Mouse (Mus musculus): ENCODE measurements around the gene Bach2.

DNA sequence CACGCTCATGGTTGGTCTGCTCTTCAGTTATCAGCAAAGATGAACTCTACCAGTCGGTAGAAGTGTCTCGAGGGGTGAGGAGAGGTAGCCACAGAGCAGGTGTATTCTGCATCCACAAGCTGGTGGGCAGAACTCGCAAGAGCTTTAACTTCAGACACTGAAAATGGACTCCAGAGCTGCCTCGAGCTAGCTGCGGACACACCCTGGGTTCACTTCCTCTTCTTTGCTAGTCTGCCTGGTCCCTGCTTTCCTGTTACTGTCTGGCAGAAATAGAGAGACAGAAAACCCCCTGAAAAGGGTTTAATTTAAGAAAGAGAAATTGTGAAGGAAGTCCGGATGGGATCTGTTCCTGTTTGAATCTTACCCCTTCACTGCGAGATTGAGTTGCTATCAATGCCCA lies 326.3 kb downstream of the Bach2 start:
- no peak for TF ChIP-seq CTCF (IDR thresholded peaks at IDR 0.05; ENCODE audit: low read depth)
- TF ChIP-seq EP300 (IDR thresholded peaks at IDR 0.05; ENCODE audit: low read depth) = no peak

Data from heart, postnatal 0 days (tissue).